Mouse (Mus musculus) embryo, embryonic 9.5 days (tissue): ENCODE measurements at regions not wholly inside any gene's neighbourhood (a gene's known extent, or its start where the extent isn't known, plus 50 kb on each side); places are given as distances from the start of the nearest gene placed in this dataset.
"Not testable (repeated sequence)": the region's sequence is repeated elsewhere in the genome, so short reads cannot be mapped to it uniquely, and the experiment has no call there.

Experiments
- DNase-seq: peaks from one replicate; pipeline ENCODE4 v3.0.0-alpha.2; 2017; ENCODE audit errors: extremely low spot score

GRCm38 (mm10) chr9:11206267-11206666 is 301.7 kb upstream of the Cntn5 start:
- DNase-seq, result no peak

- no peak for DNase-seq
These were observed 287.6 kb upstream of the Cntn5 start for GRCm38 (mm10) chr9:11192183-11192582.

GRCm38 (mm10) chr9:11145799-11146198 is 241.2 kb upstream of the Cntn5 start:
- no peak for DNase-seq

GRCm38 (mm10) chr9:11126833-11127232 is 222.3 kb upstream of the Cntn5 start:
- no peak for DNase-seq

GRCm38 (mm10) chr9:11119153-11119552 is 214.6 kb upstream of the Cntn5 start:
- no peak for DNase-seq

GRCm38 (mm10) chr9:11107828-11108227 is 203.3 kb upstream of the Cntn5 start:
- DNase-seq, result not testable (repeated sequence)

- not testable (repeated sequence) for DNase-seq
These were observed 202.6 kb upstream of the Cntn5 start for GRCm38 (mm10) chr9:11107212-11107611.

- DNase-seq, result no peak
These were observed 201.7 kb upstream of the Cntn5 start for GRCm38 (mm10) chr9:11106268-11106667.

GRCm38 (mm10) chr9:11103448-11103847 is 198.9 kb upstream of the Cntn5 start:
- no peak for DNase-seq

GRCm38 (mm10) chr9:11092874-11093273 is 188.3 kb upstream of the Cntn5 start:
- DNase-seq, result no peak

GRCm38 (mm10) chr9:11067125-11067524 is 162.6 kb upstream of the Cntn5 start:
- DNase-seq, result not testable (repeated sequence)

GRCm38 (mm10) chr9:11062856-11063255 is 158.3 kb upstream of the Cntn5 start:
- DNase-seq, result no peak
